ENCODE assay signal across 9 mouse cellular contexts in the genomic region with DNA sequence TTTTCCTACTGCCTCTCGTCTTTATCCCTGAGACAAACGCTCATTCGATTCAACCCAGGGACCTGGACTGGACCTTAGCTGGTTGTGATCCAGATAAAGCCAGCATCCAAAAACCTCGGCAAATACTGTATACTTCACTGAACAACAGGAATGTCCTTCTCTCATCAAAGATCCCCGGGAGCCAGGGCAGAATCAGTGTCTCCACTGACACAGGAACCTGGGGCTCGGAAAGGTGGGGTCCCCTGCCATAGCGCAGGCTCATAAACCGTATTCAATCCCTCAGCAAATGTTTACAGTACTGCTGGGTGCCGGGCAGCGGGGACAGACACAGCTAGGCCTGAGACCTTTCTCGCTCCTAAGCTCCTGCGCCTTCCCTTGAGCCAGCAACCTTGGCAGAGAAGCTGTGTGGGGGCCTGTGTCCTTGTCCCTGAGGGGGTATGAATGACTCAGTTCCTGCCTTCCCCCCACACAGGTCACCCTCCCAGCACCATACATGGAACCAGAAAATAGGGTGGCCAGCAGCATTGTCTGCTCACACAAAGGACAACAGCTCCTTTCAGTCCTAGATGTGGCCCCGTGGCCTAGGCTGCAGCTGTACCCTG. TPM values are rescaled to one million over a fixed set of nuclear protein-coding genes. Genes with fewer than 3 reads are reported as not detected.
DNase-seq lines count a peak whose midpoint lies in the region; ATAC-seq lines count a peak whose summit lies in the region.
"Had no signal": no experiment of that assay in that cellular context is flagged by ENCODE, and none has a peak within 500 bp of the region (broad histone marks: within the 10 kb centered on the region; RNA-seq: fewer than 3 reads in every experiment).

No protein-coding gene starts in this region.

- H3K27ac ChIP-seq in stomach, embryonic 14.5 days (ENCODE audit: low read length): peak overlapping the region; percentile 74

- 0 out of 2 replicates have a peak, but pooled peaks cover 3% of the 10 kb centered on the region for H3K4me1 ChIP-seq in stomach, embryonic 14.5 days (ENCODE audit: control insufficient read depth, insufficient read depth, low read length)

- no peak for DNase-seq in cerebellum, adult 18-20 months
- peak; percentile 74 for DNase-seq in ovary, adult 18-20 months (ENCODE audit: low spot score)
- DNase-seq in ovary, postnatal 10 days (ENCODE audit: low spot score): no peak
- peak; percentile 52 for DNase-seq in kidney, adult 9 months
- DNase-seq in adipocyte (ENCODE audit: low spot score) (no peak), liver (no peak)
- DNase-seq: lung, embryonic 14.5 days had no signal

- no peak overlapping the region for H3K4me2 ChIP-seq in stomach, embryonic 14.5 days (replicated peaks; ENCODE audit: low read depth, low read length)
- H3K4me2 ChIP-seq: lung, embryonic 14.5 days had no signal

- 57% methylated on average over 13 of the region's 13 CpGs for WGBS in stomach, embryonic 14.5 days

- ATAC-seq in cerebellum, adult (ENCODE audit: insufficient number of reproducible peaks, low FRiP score, low TSS enrichment): peak; percentile 17; the same call in 1 of the 2 replicates
- ATAC-seq in stomach, embryonic 14.5 days (ENCODE audit: insufficient number of reproducible peaks, insufficient read depth, low FRiP score, low read depth): no peak; the same call in 1 of the 2 replicates

- H3K36me3 ChIP-seq in stomach, embryonic 14.5 days (ENCODE audit: control insufficient read depth, insufficient read depth, low read length): peaks cover 36% of the 10 kb centered on the region

- no peak overlapping the region for H3K4me3 ChIP-seq in stomach, embryonic 14.5 days (ENCODE audit: low read depth, low read length)

- no peaks in the 10 kb centered on the region for H3K27me3 ChIP-seq in stomach, embryonic 14.5 days (ENCODE audit: control insufficient read depth, insufficient read depth, low read length)

- H3K9ac ChIP-seq in stomach, embryonic 14.5 days (replicated peaks; ENCODE audit: low read depth, low read length): no peak overlapping the region
- H3K9ac ChIP-seq: lung, embryonic 14.5 days had no signal

- H3K9me3 ChIP-seq in stomach, embryonic 14.5 days (ENCODE audit: control insufficient read depth, low read depth, low read length): no peaks in the 10 kb centered on the region

RNA-seq across cellular contexts. Expression of a gene that starts 23.1 kb away (rescaled TPM):
- polyA plus RNA-seq in stomach, embryonic 14.5 days (2014; fragmentation: Nextera tagmentation; extraction: Ambion mirVana): 58.8 and 60.1 TPM in 2 replicates

Comparison
In these comparisons a context has a peak if more than half of its experiments do, and no peak if none do; other contexts are left out.
1. DNase-seq: peak in ovary, adult 18-20 months (single experiment) and kidney, adult 9 months (single experiment); none in cerebellum, adult 18-20 months (0 of 2), ovary, postnatal 10 days (single experiment), adipocyte (single experiment) and liver (single experiment).